Mouse (Mus musculus): ENCODE measurements around the gene Ak2.

DNA sequence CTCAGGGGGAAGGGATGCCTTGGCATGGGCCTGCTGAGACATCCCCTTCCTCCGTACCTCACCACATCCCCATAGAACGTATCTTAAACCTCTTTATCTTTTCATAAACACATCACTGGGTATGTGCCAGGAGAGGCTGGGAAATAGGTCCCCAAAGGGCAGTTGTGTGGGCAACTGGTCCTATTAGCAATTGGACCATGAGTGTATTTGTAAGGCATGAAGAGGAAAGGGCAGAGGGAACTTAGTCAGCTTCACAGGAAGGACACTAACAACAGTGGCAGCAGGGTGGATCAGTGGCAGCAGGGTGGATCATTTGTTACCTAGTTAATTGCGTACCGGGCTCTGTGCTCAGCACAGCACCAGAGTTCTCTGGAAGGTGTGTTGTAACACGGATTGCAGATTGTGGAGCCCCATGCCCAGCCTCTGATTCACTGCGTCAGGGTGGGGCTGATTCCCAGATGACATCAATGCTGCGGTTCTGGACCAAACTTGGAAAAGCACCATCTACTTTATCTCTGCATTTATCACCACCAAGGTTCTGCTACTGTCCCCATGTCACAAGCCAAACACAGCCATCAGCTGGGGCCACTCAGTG is 44.2 kb downstream of the Ak2 start:
- TF ChIP-seq HCFC1 (IDR thresholded peaks at IDR 0.05; ENCODE audit: borderline replicate concordance, insufficient read depth, low read length), result no peak
- no peak for TF ChIP-seq MAFK (IDR thresholded peaks at IDR 0.05; ENCODE audit: insufficient read depth, low read depth, low read length)
